Mouse (Mus musculus) forebrain, embryonic 10.5 days (tissue): ENCODE data around the gene Kin. TPM values are rescaled to one million over a fixed set of nuclear protein-coding genes. Genes with fewer than 3 reads are reported as not detected.
A peak's percentile ranks its signal among the peaks of the same experiment; 100 is the strongest.

Experiments
- DNase-seq: peaks from one replicate; pipeline ENCODE4 v3.0.0-alpha.2; 2017; ENCODE audit warnings: low spot score; ENCODE audit errors: extremely low spot score
- H3K27ac ChIP-seq: fragments of 300-500 bp; sonication (generic); 2 replicates; pipeline ENCODE4 v1.5.1; 2016; ENCODE audit warnings: mild to moderate bottlenecking
- H3K27me3 ChIP-seq: fragments of 300-500 bp; sonication (generic); 2 replicates; pipeline ENCODE4 v1.6.1; 2016; ENCODE audit warnings: mild to moderate bottlenecking; ENCODE audit not compliant: poor library complexity, severe bottlenecking
- H3K36me3 ChIP-seq: fragments of 300-500 bp; sonication (generic); replicated peaks from 2 replicates; pipeline ENCODE4 v1.6.1; 2016; ENCODE audit warnings: mild to moderate bottlenecking, moderate library complexity
- H3K4me1 ChIP-seq: fragments of 300-500 bp; sonication (generic); 2 replicates; pipeline ENCODE4 v1.6.1; 2016
- H3K4me3 ChIP-seq: fragments of 300-500 bp; sonication (generic); 2 replicates; pipeline ENCODE4 v1.5.1; 2016; ENCODE audit warnings: mild to moderate bottlenecking, moderate library complexity
- H3K9me3 ChIP-seq: fragments of 300-500 bp; sonication (generic); 2 replicates; pipeline ENCODE4 v1.6.1; 2016; ENCODE audit warnings: mild to moderate bottlenecking, moderate library complexity
- WGBS: fragments of 180-500 bp; shearing (Covaris S2); methylation state at CpG from one replicate; pipeline ENCODE4 v1.1.7; 2016; 5-methylcytosine and 5-hydroxymethylcytosine counted together
- polyA plus RNA-seq: library from polyadenylated mRNA; unstranded; fragments of >200 nt; fragmentation: Nextera tagmentation; extraction: Ambion mirVana; gene quantifications from 2 replicates; pipeline ENCODE4 v1.2.1, GENCODE M21; 2016

Kin gene
- polyA plus RNA-seq, 1 experiment from 2014 or later, result 39.1 TPM

GRCm38 (mm10) chr2:10081453-10082080 is 1.2 kb downstream of the Kin start:
- Histone ChIP-seq H3K27ac (no peak overlapping the region), H3K27me3 (no peaks in the 10 kb centered on the region), H3K4me1 (peaks cover 31% of the 10 kb centered on the region), H3K4me3 (peak overlapping the region; percentile 93), H3K9me3 (no peaks in the 10 kb centered on the region), H3K36me3 (peaks cover 44% of the 10 kb centered on the region)
- WGBS, result 89% methylated on average over 5 of the region's 5 CpGs
- DNase-seq, result no peak

GRCm38 (mm10) chr2:10082737-10083136 is 2.3 kb downstream of the Kin start:
- no peaks in the 10 kb centered on the region for H3K9me3 ChIP-seq
- H3K4me3 ChIP-seq, result no peak overlapping the region
- no peaks in the 10 kb centered on the region for H3K27me3 ChIP-seq
- H3K4me1 ChIP-seq, result peaks cover 26% of the 10 kb centered on the region
- DNase-seq, result no peak
- H3K36me3 ChIP-seq, result peaks cover 56% of the 10 kb centered on the region
- no peak overlapping the region for H3K27ac ChIP-seq
- WGBS, result 73% methylated on average over 1 of the region's 1 CpGs

- peaks cover 93% of the 10 kb centered on the region for H3K36me3 ChIP-seq
- no peaks in the 10 kb centered on the region for H3K27me3 ChIP-seq
- no peak overlapping the region for H3K4me3 ChIP-seq
- no peaks in the 10 kb centered on the region for H3K9me3 ChIP-seq
- H3K4me1 ChIP-seq, result no peaks in the 10 kb centered on the region
- H3K27ac ChIP-seq, result no peak overlapping the region
- no peak for DNase-seq
- WGBS, result 92% methylated on average over 8 of the region's 8 CpGs
Observed at GRCm38 (mm10) chr2:10087256-10087850, 7.0 kb downstream of the Kin start.

GRCm38 (mm10) chr2:10094327-10095100 is 14.1 kb downstream of the Kin start:
- Histone ChIP-seq H3K4me1 (no peaks in the 10 kb centered on the region), H3K4me3 (no peak overlapping the region)
- DNase-seq, result no peak

GRCm38 (mm10) chr2:10098598-10099215 is 18.3 kb downstream of the Kin start:
- H3K27ac ChIP-seq, result no peak overlapping the region
- peak; percentile 45 for DNase-seq
- H3K4me3 ChIP-seq, result no peak overlapping the region
- no peaks in the 10 kb centered on the region for H3K9me3 ChIP-seq
- no peaks in the 10 kb centered on the region for H3K4me1 ChIP-seq
- H3K36me3 ChIP-seq, result peaks cover 1% of the 10 kb centered on the region
- H3K27me3 ChIP-seq, result peaks cover 7% of the 10 kb centered on the region; the same call in 1 of the 2 replicates
- 39% methylated on average over 9 of the region's 9 CpGs for WGBS

More at GRCm38 (mm10) chr2:10094327-10095100, 14.1 kb downstream of the Kin start:
- peaks cover 43% of the 10 kb centered on the region for H3K36me3 ChIP-seq
- 91% methylated on average over 14 of the region's 14 CpGs for WGBS
- H3K9me3 ChIP-seq, result no peaks in the 10 kb centered on the region
- H3K27me3 ChIP-seq, result no peaks in the 10 kb centered on the region
- H3K27ac ChIP-seq, result no peak overlapping the region

GRCm38 (mm10) chr2:10100471-10100870 is 20.1 kb downstream of the Kin start:
- peaks cover 7% of the 10 kb centered on the region; the same call in 1 of the 2 replicates for H3K27me3 ChIP-seq
- no peak overlapping the region for H3K4me3 ChIP-seq
- H3K4me1 ChIP-seq, result no peaks in the 10 kb centered on the region
- DNase-seq, result no peak
- no peak overlapping the region for H3K27ac ChIP-seq
- H3K9me3 ChIP-seq, result no peaks in the 10 kb centered on the region
- no peaks in the 10 kb centered on the region for H3K36me3 ChIP-seq
- WGBS, result 81% methylated on average over 2 of the region's 2 CpGs

GRCm38 (mm10) chr2:10101180-10101579 is 20.8 kb downstream of the Kin start:
- no peaks in the 10 kb centered on the region for H3K4me1 ChIP-seq
- peaks cover 7% of the 10 kb centered on the region; the same call in 1 of the 2 replicates for H3K27me3 ChIP-seq
- DNase-seq, result no peak
- H3K36me3 ChIP-seq, result no peaks in the 10 kb centered on the region
- no peak overlapping the region for H3K27ac ChIP-seq
- no peak overlapping the region for H3K4me3 ChIP-seq
- WGBS, result 51% methylated on average over 6 of the region's 6 CpGs
- no peaks in the 10 kb centered on the region for H3K9me3 ChIP-seq

- Histone ChIP-seq H3K27ac (no peak overlapping the region), H3K27me3 (no peaks in the 10 kb centered on the region), H3K9me3 (no peaks in the 10 kb centered on the region), H3K4me1 (no peaks in the 10 kb centered on the region), H3K4me3 (no peak overlapping the region), H3K36me3 (no peaks in the 10 kb centered on the region)
- 87% methylated on average over 6 of the region's 6 CpGs for WGBS
- no peak for DNase-seq
Observed at GRCm38 (mm10) chr2:10108535-10109189, 28.3 kb downstream of the Kin start.

GRCm38 (mm10) chr2:10118751-10119150 is 38.4 kb downstream of the Kin start:
- WGBS, result 81% methylated on average over 1 of the region's 1 CpGs
- DNase-seq, result no peak
- Histone ChIP-seq H3K4me3 (no peak overlapping the region), H3K27ac (no peak overlapping the region), H3K27me3 (no peaks in the 10 kb centered on the region), H3K9me3 (no peaks in the 10 kb centered on the region), H3K4me1 (no peaks in the 10 kb centered on the region), H3K36me3 (no peaks in the 10 kb centered on the region)

- Histone ChIP-seq H3K9me3 (no peaks in the 10 kb centered on the region), H3K4me3 (no peak overlapping the region), H3K4me1 (no peaks in the 10 kb centered on the region), H3K27me3 (no peaks in the 10 kb centered on the region), H3K27ac (no peak overlapping the region), H3K36me3 (no peaks in the 10 kb centered on the region)
- WGBS, result 90% methylated on average over 8 of the region's 8 CpGs
- no peak for DNase-seq
Observed at GRCm38 (mm10) chr2:10119276-10119675, 38.9 kb downstream of the Kin start.

- H3K9me3 ChIP-seq, result no peaks in the 10 kb centered on the region
- no peak overlapping the region for H3K4me3 ChIP-seq
- no peaks in the 10 kb centered on the region for H3K27me3 ChIP-seq
- H3K4me1 ChIP-seq, result no peaks in the 10 kb centered on the region
- no peak overlapping the region for H3K27ac ChIP-seq
- DNase-seq, result no peak
- WGBS, result 68% methylated on average over 3 of the region's 3 CpGs
- no peaks in the 10 kb centered on the region for H3K36me3 ChIP-seq
Observed at GRCm38 (mm10) chr2:10121826-10122225, 41.4 kb downstream of the Kin start.

GRCm38 (mm10) chr2:10126122-10126521 is 45.7 kb downstream of the Kin start:
- Histone ChIP-seq H3K27ac (no peak overlapping the region), H3K27me3 (no peaks in the 10 kb centered on the region), H3K36me3 (no peaks in the 10 kb centered on the region), H3K4me3 (no peak overlapping the region), H3K9me3 (no peaks in the 10 kb centered on the region), H3K4me1 (peaks cover 5% of the 10 kb centered on the region; the same call in 1 of the 2 replicates)
- 91% methylated on average over 4 of the region's 4 CpGs for WGBS
- DNase-seq, result no peak
